Mouse (Mus musculus) E14TG2a.4 (cell line): Measurements from ENCODE around the gene Slc26a8.

Experiments used
- CTCF ChIP-seq: conservative IDR thresholded peaks from 2 replicates; pipeline ENCODE4 v1.5.1; 2014; ENCODE audit warnings: low read length
- NANOG ChIP-seq: IDR thresholded peaks from 2 replicates; pipeline ENCODE4 v1.6.1; 2014; ENCODE audit warnings: borderline replicate concordance, low read length, mixed read lengths

DNA sequence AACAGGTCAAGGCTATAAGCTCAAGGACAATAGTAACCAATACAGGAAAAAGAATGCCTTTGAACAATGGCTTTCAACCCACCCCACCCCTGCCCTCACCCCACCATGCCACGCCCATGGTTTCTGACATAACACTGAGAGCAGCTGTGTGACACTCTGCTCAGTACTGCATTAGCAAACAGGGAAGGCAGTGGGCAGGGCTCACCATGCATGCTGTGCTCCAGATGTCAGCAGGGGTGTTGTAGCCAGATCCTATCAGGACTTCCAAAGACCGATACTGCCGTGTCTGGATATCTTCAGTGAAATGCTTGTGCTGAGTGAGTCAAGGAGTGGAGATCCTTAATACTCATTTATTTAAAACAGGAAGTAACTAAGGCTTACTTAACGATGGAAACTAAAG lies 96.1 kb downstream of the Slc26a8 start:
- no peak for TF ChIP-seq CTCF
- TF ChIP-seq NANOG, result no peak
